Mouse (Mus musculus): ENCODE results near the gene Slc6a20a. TPM values are rescaled to one million over a fixed set of nuclear protein-coding genes. Genes with fewer than 3 reads are reported as not detected.

Gene Slc6a20a
- 3.8 and 4.9 TPM in 2 replicates for polyA plus RNA-seq (2015; fragmentation: Nextera tagmentation; extraction: Ambion mirVana)

DNA sequence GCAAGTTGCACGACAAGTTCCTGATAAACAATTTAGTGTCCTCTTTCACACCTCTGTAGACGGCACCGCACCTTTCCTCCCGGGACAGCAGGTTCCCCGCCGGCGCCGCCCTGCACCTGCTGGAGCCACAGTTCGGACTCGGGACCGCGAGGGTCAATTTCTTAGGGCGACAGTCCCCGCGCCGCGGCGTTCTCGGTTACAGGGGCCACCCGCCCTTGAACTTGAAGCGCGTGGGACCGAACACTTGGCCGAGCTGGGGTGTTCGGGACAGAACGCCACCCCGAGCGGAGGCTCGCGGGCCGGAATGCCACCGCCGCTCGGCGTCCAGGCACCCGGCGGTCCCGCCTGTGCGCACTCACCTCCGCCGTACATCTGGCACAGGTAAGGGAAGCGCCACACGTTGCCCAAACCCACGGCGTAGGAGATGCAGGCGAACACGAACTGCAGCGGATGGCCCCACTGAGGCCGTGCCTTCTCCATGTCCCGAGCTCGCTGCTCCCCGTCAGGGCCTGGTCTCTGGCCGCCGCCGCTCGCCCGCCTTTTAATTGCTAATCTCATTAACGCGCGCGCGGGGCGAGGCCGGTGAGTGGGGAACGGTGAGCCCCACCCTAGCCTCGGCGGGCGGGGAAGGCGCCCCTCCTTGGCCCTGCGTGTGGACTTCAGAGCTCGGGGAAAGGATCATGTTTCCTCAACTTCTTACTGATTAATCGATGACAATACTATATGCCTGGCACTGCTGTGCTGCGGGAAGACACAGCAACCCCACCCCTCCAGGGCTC lies at the start of gene Slc6a20a, which contains the start of gene Ccr9:
TSS of gene Slc6a20a (minus strand) at position 559 of the 779 bp plus-strand sequence.
TSS of gene Ccr9 (plus strand) at position 113 of the 779 bp plus-strand sequence.
- Histone ChIP-seq H3K4me1 (peaks cover 8% of the 10 kb centered on the region), H3K4me3 (replicated peaks) (peak within 1 kb of the TSS; percentile 45), H3K27ac (no peak within 1 kb of the TSS), H3K4me2 (peak within 1 kb of the TSS; percentile 76), H3K36me3 (no peaks in the 10 kb centered on the region), H3K27me3 (replicated peaks) (peaks cover 28% of the 10 kb centered on the region), H3K9me3 (no peaks in the 10 kb centered on the region), H3K9ac (peak within 1 kb of the TSS; percentile 6; the same call in 1 of the 2 replicates)
- under 1% methylated on average over 73 of the region's 73 CpGs for WGBS
- peak; percentile 88 for ATAC-seq (ENCODE audit: insufficient read depth, low FRiP score, low read depth)

DNA sequence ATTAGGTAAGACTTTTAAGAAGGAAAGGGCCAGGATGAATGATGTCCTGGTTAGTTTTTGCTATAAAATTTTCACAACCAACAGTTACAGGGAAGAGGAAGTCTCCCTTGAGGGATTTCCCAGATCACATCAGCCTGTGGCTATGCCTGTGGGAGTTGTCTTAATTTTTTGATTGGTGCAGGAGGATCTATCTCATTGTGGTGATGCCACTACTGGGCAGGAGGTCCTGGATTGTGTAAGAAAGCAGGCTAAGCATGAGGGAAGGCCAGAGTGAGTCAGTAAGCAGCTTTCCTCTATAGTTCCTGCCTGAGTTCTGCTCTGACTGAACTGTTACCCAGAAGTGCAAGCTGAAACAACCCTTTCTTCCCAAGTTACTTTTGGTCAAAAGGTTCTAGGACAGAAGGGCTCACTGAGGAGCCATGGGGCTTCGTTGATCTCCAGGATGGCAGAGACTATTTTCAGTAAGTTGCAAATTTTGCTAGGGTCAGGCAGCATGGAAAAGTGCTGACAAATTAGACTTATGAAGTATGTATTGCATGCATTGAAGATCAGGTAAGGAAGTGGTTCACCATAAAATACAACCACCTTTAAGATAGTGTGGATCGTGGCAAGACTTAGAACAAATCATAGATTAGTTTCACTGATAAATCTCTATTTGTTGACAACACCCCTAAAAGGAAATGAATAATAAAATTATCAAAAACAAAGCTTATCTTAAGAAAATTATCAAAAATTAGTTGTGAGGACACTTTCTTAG lies 44.2 kb upstream of the Slc6a20a start:
- H3K27me3 ChIP-seq (replicated peaks): no peaks in the 10 kb centered on the region
- H3K9ac ChIP-seq: no peak overlapping the region
- H3K27ac ChIP-seq: no peak overlapping the region
- H3K4me2 ChIP-seq: no peak overlapping the region
- WGBS: 75% methylated on average over 2 of the region's 2 CpGs
- no peaks in the 10 kb centered on the region for H3K36me3 ChIP-seq
- H3K4me3 ChIP-seq (replicated peaks): no peak overlapping the region
- no peaks in the 10 kb centered on the region for H3K9me3 ChIP-seq
- no peak for ATAC-seq (ENCODE audit: insufficient read depth, low FRiP score, low read depth)
- no peaks in the 10 kb centered on the region for H3K4me1 ChIP-seq

DNA sequence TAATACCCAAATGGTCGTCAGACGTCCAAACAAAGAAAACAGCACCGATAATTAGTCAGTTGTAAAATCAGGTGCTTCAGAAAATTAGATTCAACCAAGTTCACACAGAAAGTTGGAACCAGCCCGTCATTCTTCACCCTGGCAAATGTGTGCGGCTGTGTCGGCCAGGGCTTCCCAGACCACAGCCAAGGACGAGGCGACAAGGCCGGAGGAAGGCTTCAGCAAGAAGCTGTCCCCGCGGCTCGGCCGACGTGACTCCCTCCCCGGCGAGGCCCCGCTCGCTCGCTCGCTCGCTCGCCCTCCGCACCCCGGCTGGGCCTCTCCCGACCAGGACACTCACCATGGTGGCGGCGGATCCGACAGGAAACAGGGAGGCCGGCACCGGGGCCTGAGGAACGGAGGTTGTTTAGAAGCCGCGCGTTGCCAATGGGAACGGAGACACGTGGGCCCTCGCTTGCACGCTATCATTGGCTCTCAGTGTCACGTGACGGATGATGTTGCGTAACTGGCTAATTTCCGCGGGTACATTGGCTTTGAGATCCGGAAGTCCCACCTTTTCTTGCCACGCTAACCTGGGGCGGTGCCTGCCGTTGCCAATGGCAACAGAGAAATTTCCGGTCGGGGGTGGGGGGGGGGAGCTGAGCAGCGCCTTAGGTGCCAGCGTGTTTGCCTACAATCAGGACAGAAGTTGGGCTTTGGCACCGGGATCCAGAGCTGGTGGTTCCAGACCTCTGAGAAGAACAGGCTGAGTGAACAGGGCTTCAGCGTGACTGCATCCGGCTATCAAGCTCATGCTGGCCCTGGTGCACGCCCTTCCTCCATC lies 38.7 kb upstream of the Slc6a20a start, which contains the start of gene Lztfl1:
TSS of gene Lztfl1 (minus strand) at position 512 of the 823 bp plus-strand sequence.
- peak within 1 kb of the TSS; percentile 89 for H3K9ac ChIP-seq
- peak; percentile 99 for ATAC-seq (ENCODE audit: insufficient read depth, low FRiP score, low read depth)
- H3K27ac ChIP-seq: peak within 1 kb of the TSS; percentile 75
- no peaks in the 10 kb centered on the region for H3K27me3 ChIP-seq (replicated peaks)
- H3K9me3 ChIP-seq: no peaks in the 10 kb centered on the region
- peak within 1 kb of the TSS; percentile 59 for H3K4me2 ChIP-seq
- H3K4me1 ChIP-seq: peaks cover 3% of the 10 kb centered on the region; the same call in 1 of the 2 replicates
- peak within 1 kb of the TSS; percentile 91 for H3K4me3 ChIP-seq (replicated peaks)
- WGBS: under 1% methylated on average over 54 of the region's 55 CpGs
- H3K36me3 ChIP-seq: no peaks in the 10 kb centered on the region

DNA sequence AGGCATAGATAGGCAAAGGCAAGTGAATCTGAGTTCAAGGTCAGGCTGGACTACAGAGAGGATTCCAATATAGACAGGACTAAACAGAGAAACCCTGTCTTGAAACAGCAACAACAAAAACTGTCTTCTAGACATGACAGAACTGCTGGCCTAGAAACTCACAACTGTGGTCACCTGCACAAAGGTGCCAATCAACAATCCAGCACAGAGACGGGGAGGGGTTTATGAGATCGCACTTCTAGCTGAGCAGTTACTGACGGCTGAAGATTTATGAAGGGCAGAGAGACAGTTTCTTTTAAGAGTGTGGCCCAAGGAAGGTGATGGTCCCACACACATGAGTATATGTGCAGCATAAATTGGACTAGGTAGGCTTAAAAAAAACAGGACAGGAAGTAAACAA lies 37.6 kb upstream of the Slc6a20a start:
- Histone ChIP-seq H3K9ac (no peak overlapping the region), H3K4me3 (replicated peaks) (0 out of 2 replicates have a peak overlapping the region, but pooled peaks have one; percentile 1), H3K4me2 (peak overlapping the region; percentile 47)

DNA sequence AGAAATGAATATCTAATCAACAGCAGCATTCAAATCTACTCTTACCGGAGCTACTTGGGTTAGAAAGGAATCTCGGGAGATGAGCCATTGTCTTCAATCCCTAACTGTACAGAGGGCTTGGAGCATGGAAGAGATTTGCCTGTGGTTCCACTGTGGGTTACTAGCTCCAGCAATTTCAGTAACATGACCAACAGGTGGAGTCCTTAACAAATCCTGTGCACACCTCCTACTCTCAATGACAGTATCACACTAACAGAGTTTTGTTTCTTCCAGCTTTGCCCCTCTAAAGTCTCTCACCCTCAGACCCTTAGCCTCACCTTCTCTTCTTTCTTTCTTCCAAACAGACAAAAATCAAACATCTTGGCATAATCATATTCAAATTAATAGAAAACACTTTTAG lies 34.4 kb upstream of the Slc6a20a start:
- no peak for ATAC-seq (ENCODE audit: insufficient read depth, low FRiP score, low read depth)
- Histone ChIP-seq H3K9ac (no peak overlapping the region), H3K4me3 (replicated peaks) (no peak overlapping the region), H3K36me3 (peaks cover 7% of the 10 kb centered on the region), H3K9me3 (no peaks in the 10 kb centered on the region), H3K4me1 (peaks cover 3% of the 10 kb centered on the region; the same call in 1 of the 2 replicates), H3K27me3 (replicated peaks) (no peaks in the 10 kb centered on the region), H3K27ac (no peak overlapping the region), H3K4me2 (no peak overlapping the region)
- WGBS: 82% methylated on average over 2 of the region's 2 CpGs

More for the DNA sequence above, 37.6 kb upstream of the Slc6a20a start:
- no peak for ATAC-seq (ENCODE audit: insufficient read depth, low FRiP score, low read depth)
- no peaks in the 10 kb centered on the region for H3K27me3 ChIP-seq (replicated peaks)
- 33% methylated on average over 3 of the region's 3 CpGs for WGBS
- H3K4me1 ChIP-seq: peaks cover 3% of the 10 kb centered on the region; the same call in 1 of the 2 replicates
- no peak overlapping the region for H3K27ac ChIP-seq
- H3K36me3 ChIP-seq: no peaks in the 10 kb centered on the region; the same call in 1 of the 2 replicates
- H3K9me3 ChIP-seq: no peaks in the 10 kb centered on the region

DNA sequence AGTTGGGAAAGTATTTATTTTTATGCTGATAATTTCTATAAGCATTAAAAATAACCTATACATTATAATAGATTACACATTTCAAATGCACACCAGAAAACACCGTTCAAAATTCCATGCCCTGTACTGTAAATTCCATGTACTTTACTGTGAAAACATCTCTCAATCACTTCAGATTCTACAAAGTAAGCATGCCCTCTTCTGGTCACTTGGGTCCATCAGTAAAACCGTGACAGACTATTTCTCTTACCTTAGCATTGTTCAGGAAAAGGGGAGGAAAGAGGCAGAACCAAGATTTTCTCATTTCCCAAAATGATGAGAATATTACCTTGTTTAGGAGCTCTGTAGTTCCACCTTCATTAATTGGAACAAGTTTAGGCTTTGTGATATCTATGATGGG lies 30.5 kb upstream of the Slc6a20a start:
- no peak for ATAC-seq (ENCODE audit: insufficient read depth, low FRiP score, low read depth)
- no peak overlapping the region for H3K4me2 ChIP-seq
- H3K9ac ChIP-seq: no peak overlapping the region
- H3K27me3 ChIP-seq (replicated peaks): no peaks in the 10 kb centered on the region
- no peak overlapping the region for H3K27ac ChIP-seq
- no peaks in the 10 kb centered on the region for H3K4me1 ChIP-seq
- H3K9me3 ChIP-seq: no peaks in the 10 kb centered on the region
- no peak overlapping the region for H3K4me3 ChIP-seq (replicated peaks)
- H3K36me3 ChIP-seq: peaks cover 20% of the 10 kb centered on the region
- WGBS: 48% methylated on average over 2 of the region's 2 CpGs

DNA sequence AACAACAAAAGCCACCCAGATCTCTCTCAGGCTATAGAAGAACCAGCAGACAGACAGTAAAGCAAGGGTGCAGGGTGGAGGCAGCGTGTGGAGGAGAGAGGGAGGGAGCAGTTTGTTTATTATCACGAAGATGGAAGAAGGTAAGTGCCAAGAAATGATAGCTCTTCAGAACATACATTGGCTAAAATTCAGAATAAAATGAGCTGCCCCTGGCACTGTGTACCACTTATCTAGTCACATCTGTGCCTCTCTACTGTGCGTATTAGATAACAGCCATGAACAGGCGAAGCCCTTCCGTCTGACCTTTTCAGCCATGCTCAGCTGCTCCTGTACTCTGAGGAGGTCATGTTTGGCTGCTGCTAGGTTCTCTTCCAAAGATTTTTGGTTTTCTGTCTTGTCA lies 23.1 kb upstream of the Slc6a20a start:
- 79% methylated on average over 5 of the region's 5 CpGs for WGBS
- Histone ChIP-seq H3K4me1 (no peaks in the 10 kb centered on the region), H3K4me2 (no peak overlapping the region), H3K27ac (no peak overlapping the region), H3K4me3 (replicated peaks) (no peak overlapping the region), H3K36me3 (peaks cover 15% of the 10 kb centered on the region; the same call in 1 of the 2 replicates), H3K27me3 (replicated peaks) (no peaks in the 10 kb centered on the region), H3K9me3 (no peaks in the 10 kb centered on the region), H3K9ac (no peak overlapping the region)
- peak; percentile 95 for ATAC-seq (ENCODE audit: insufficient read depth, low FRiP score, low read depth)

DNA sequence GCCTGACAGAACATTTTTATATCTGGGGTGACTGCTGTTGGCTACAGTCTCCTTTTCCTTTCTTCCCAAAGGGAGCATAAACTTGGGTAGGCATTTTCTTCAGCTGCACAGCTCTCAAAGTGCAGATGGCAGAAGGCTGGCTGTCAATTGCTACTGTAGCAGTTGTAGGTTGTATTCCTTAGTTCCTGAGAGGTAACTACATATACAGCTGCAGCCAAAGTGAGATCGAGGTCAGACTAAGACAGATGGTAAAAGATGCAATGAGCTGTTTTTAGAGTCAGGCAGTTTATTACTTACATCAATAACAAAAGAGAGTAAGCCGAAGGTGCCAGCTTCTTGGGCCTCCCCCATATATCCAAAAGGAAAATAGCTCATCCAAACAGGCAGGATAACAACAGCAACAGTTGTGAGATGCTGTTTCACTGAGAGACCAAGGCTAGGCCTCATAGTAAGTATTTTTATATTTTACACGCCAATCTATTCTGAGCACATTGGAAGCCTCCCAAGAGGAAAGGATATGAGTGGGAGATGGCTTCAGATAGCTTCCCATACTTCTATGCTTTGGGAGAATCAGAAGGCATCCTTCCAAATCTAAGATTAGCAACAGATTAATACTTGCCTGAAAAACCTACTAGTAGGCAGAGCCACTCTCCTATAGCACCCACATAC lies 17.1 kb upstream of the Slc6a20a start:
- no peaks in the 10 kb centered on the region for H3K27me3 ChIP-seq (replicated peaks)
- no peak overlapping the region for H3K27ac ChIP-seq
- H3K4me1 ChIP-seq: no peaks in the 10 kb centered on the region
- peaks cover 5% of the 10 kb centered on the region; the same call in 1 of the 2 replicates for H3K36me3 ChIP-seq
- ATAC-seq (ENCODE audit: insufficient read depth, low FRiP score, low read depth): no peak
- no peak overlapping the region for H3K4me3 ChIP-seq (replicated peaks)
- WGBS: 83% methylated on average over 3 of the region's 3 CpGs
- no peak overlapping the region for H3K9ac ChIP-seq
- no peaks in the 10 kb centered on the region for H3K9me3 ChIP-seq
- H3K4me2 ChIP-seq: no peak overlapping the region

DNA sequence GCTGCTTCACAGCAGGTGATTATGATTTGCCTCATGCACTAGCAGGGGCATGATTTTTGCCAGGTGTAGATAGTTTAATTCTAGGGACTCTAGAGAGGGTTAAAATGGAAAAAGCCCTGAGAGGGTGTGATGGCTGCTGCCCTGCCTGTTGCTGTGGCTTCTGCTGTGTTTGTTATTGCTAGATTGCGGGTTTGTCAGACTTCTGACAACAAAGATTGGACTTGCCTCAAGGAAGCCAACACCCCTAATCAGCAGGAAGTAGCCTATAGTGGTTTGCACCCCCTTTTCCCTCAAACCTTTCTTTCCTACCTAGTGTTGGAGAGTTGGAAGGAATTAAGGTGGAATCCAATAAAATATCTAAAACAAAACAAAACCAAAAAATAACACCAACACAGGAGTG lies 9.5 kb upstream of the Slc6a20a start:
- Histone ChIP-seq H3K36me3 (peaks cover 2% of the 10 kb centered on the region; the same call in 1 of the 2 replicates), H3K4me2 (no peak overlapping the region), H3K27me3 (replicated peaks) (no peaks in the 10 kb centered on the region), H3K4me1 (no peaks in the 10 kb centered on the region), H3K9ac (no peak overlapping the region), H3K4me3 (replicated peaks) (no peak overlapping the region), H3K9me3 (no peaks in the 10 kb centered on the region), H3K27ac (no peak overlapping the region)
- ATAC-seq (ENCODE audit: insufficient read depth, low FRiP score, low read depth): no peak
- 83% methylated on average over 1 of the region's 1 CpGs for WGBS

DNA sequence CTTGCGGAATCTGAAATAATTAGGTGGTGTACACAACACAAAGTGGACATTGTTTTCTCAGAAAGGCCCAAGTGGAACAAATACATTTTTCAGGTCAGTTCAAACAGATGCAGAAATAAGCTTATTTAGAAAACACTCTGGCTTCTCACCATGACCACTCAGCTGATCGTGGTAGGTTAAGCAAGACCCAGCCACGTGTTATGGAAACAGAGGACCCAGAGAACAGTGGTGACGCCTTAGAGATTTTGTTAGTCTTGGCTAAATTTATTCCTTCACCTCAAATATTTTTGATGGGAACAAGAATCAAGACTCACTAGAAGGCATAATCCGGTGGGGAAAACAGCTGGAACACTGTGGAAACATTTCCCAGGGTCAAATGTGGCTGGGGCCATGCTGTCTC lies 7.5 kb upstream of the Slc6a20a start:
- Histone ChIP-seq H3K27ac (no peak overlapping the region), H3K4me3 (replicated peaks) (no peak overlapping the region), H3K4me2 (no peak overlapping the region), H3K9me3 (no peaks in the 10 kb centered on the region), H3K9ac (no peak overlapping the region), H3K36me3 (no peaks in the 10 kb centered on the region), H3K27me3 (replicated peaks) (no peaks in the 10 kb centered on the region), H3K4me1 (no peaks in the 10 kb centered on the region)
- WGBS: 77% methylated on average over 5 of the region's 5 CpGs
- no peak for ATAC-seq (ENCODE audit: insufficient read depth, low FRiP score, low read depth)

DNA sequence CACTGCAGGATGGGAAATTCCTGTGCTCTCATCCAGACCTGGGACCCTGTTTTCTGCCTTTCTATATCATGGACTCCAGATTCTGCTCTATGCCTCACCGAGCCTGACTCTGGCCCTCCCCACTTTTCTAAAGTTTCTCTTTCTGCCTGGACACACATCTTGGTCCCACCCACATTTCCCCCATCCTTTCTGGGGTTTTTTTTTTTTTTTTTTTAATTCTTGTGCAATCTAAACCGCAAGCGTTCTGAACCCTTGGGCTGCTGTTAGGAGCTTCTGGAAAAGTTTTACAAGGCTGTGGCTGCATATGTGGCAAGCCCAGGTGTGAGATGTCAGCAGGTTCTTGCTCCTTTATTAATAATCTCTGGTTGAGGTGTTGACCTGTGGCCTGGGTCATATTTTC lies 5.0 kb upstream of the Slc6a20a start:
- no peak overlapping the region for H3K27ac ChIP-seq
- 50% methylated on average over 3 of the region's 3 CpGs for WGBS
- H3K4me1 ChIP-seq: peaks cover 4% of the 10 kb centered on the region
- H3K27me3 ChIP-seq (replicated peaks): peaks cover 6% of the 10 kb centered on the region
- H3K4me3 ChIP-seq (replicated peaks): no peak overlapping the region
- no peak for ATAC-seq (ENCODE audit: insufficient read depth, low FRiP score, low read depth)
- H3K36me3 ChIP-seq: no peaks in the 10 kb centered on the region
- H3K9me3 ChIP-seq: no peaks in the 10 kb centered on the region
- H3K4me2 ChIP-seq: no peak overlapping the region
- no peak overlapping the region for H3K9ac ChIP-seq
